Comparison of ENCODE assay signal across 16 mouse cellular contexts in genomic region chr15:4219102-4219501, GRCm38 (mm10).
A peak's percentile ranks its signal among the peaks of the same experiment; 100 is the strongest.
DNase-seq lines count a peak whose midpoint lies in the region; ATAC-seq and TF ChIP-seq lines count a peak whose summit lies in the region.
"Had no signal": no experiment of that assay in that cellular context is flagged by ENCODE, and none has a peak within 500 bp of the region (broad histone marks: within the 10 kb centered on the region; RNA-seq: fewer than 3 reads in every experiment).

No protein-coding gene starts in this region.

- no peaks in the 10 kb centered on the region for H3K36me3 ChIP-seq in limb, embryonic 10.5 days
- H3K36me3 ChIP-seq: heart, embryonic 12.5 days; hindbrain, embryonic 10.5 days; midbrain, embryonic 10.5 days had no signal

- TF ChIP-seq CTCF in cortical plate, adult 2 months (IDR thresholded peaks at IDR 0.05; ENCODE audit: extremely low read depth, insufficient read depth, low read length), result no peak

- H3K27ac ChIP-seq in cortical plate, adult 2 months (ENCODE audit: insufficient read depth, low read length), result peak overlapping the region; percentile 89
- H3K27ac ChIP-seq in limb, embryonic 10.5 days, result no peak overlapping the region
- H3K27ac ChIP-seq: gastrocnemius, adult 2 months; hindbrain, embryonic 10.5 days; midbrain, embryonic 10.5 days had no signal

- no peak for TF ChIP-seq POLR2A in cortical plate, adult 2 months (IDR thresholded peaks at IDR 0.05; ENCODE audit: extremely low read depth, insufficient read depth, low read length)

- intact Hi-C loops in left cerebral cortex, postnatal 36 days (cut with DNase I), result no loop called here

- no peak overlapping the region for H3K4me3 ChIP-seq in cortical plate, adult 2 months (ENCODE audit: insufficient read depth, low read length)
- no peak overlapping the region for H3K4me3 ChIP-seq in limb, embryonic 10.5 days
- H3K4me3 ChIP-seq: gastrocnemius, adult 2 months; heart, embryonic 12.5 days; hindbrain, embryonic 10.5 days; midbrain, embryonic 10.5 days had no signal

- no peaks in the 10 kb centered on the region; the same call in 1 of the 2 replicates for H3K4me1 ChIP-seq in cortical plate, adult 2 months (ENCODE audit: control insufficient read depth, insufficient read depth, low read length)
- H3K4me1 ChIP-seq in limb, embryonic 10.5 days, result no peaks in the 10 kb centered on the region
- H3K4me1 ChIP-seq: heart, embryonic 12.5 days; hindbrain, embryonic 10.5 days; midbrain, embryonic 10.5 days had no signal

- no peaks in the 10 kb centered on the region for H3K27me3 ChIP-seq in limb, embryonic 10.5 days (ENCODE audit: low read depth, poor library complexity, severe bottlenecking)
- H3K27me3 ChIP-seq: heart, embryonic 12.5 days had no signal

- WGBS in limb, embryonic 10.5 days, result 96% methylated on average over 4 of the region's 4 CpGs

- no peaks in the 10 kb centered on the region for H3K9me3 ChIP-seq in limb, embryonic 10.5 days (replicated peaks)
- H3K9me3 ChIP-seq: heart, embryonic 12.5 days; hindbrain, embryonic 10.5 days; midbrain, embryonic 10.5 days had no signal

- DNase-seq in frontal cortex, postnatal 25 days (ENCODE audit: low spot score in 2 of 2), result no peak
- DNase-seq in cerebellum, adult 11 months, result peak; percentile 46
- peak; percentile 29 to 50 for DNase-seq in left cerebral cortex, postnatal 36 days (ENCODE audit: low spot score in 2 of 2)
- no peak for DNase-seq in adrenal gland, adult 18-20 months (ENCODE audit: low spot score in 2 of 2)
- DNase-seq in limb, embryonic 10.5 days (ENCODE audit: low spot score), result no peak
- no peak for DNase-seq in B cell, adult 2 months
- DNase-seq: gastrocnemius, adult 2 months; kidney, postnatal 4 days; liver; spleen, adult 18-20 months had no signal

- peak; percentile 93 for ATAC-seq in frontal cortex, adult (ENCODE audit: low TSS enrichment)
- ATAC-seq: intestine, embryonic 16.5 days had no signal

Comparison
In these comparisons a context has a peak if more than half of its experiments do, and no peak if none do; other contexts are left out.
1. DNase-seq: peak in cerebellum, adult 11 months (single experiment) and left cerebral cortex, postnatal 36 days (2 of 2); none in frontal cortex, postnatal 25 days (0 of 2), adrenal gland, adult 18-20 months (0 of 2), limb, embryonic 10.5 days (single experiment) and B cell, adult 2 months (0 of 2).